Mouse (Mus musculus): ENCODE results near the gene Capns1. TPM values are rescaled to one million over a fixed set of nuclear protein-coding genes. Genes with fewer than 3 reads are reported as not detected.

Capns1 gene
- polyA plus RNA-seq, 1 experiment: 819 TPM

DNA sequence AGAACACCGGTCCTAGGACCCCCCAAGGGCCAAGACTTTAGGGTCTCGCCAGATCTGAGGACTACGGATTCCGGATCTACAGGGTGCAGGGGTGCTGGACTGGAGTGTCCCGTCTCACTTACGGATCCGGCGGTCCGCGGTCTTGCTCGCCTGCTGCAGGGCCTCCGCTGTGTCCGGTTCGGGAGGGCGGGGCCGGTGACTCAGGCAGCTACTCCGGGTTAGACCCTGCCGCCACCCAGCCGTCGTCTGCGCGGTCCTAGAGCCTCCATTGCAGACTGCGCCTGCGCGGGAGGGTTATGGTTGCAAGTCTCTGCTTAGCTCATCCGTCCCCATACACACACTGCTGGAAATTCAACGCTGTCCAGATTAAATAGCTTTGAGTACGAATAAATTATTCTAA, 3.7 kb downstream of the Capns1 start:
- H3K4me1 ChIP-seq (ENCODE audit: control insufficient read depth, insufficient read depth, insufficient read length, low read length): peaks cover 24% of the 10 kb centered on the region
- peak overlapping the region; percentile 86 for H3K4me3 ChIP-seq (ENCODE audit: low read depth, low read length)
- TF ChIP-seq POLR2A (IDR thresholded peaks at IDR 0.05; ENCODE audit: low read depth, low read length) (peak; percentile 78), CTCF (IDR thresholded peaks at IDR 0.05; ENCODE audit: extremely low read depth, insufficient read length, insufficient replicate concordance, low read depth, low read length) (no peak)
- H3K27me3 ChIP-seq (ENCODE audit: control insufficient read depth, insufficient read depth, low read length): no peaks in the 10 kb centered on the region
- WGBS: under 1% methylated on average over 28 of the region's 28 CpGs
- H3K36me3 ChIP-seq (ENCODE audit: control insufficient read depth, insufficient read depth, low read length): peaks cover 24% of the 10 kb centered on the region
- H3K27ac ChIP-seq (ENCODE audit: insufficient read depth, low read depth, low read length): peak overlapping the region; percentile 94

DNA sequence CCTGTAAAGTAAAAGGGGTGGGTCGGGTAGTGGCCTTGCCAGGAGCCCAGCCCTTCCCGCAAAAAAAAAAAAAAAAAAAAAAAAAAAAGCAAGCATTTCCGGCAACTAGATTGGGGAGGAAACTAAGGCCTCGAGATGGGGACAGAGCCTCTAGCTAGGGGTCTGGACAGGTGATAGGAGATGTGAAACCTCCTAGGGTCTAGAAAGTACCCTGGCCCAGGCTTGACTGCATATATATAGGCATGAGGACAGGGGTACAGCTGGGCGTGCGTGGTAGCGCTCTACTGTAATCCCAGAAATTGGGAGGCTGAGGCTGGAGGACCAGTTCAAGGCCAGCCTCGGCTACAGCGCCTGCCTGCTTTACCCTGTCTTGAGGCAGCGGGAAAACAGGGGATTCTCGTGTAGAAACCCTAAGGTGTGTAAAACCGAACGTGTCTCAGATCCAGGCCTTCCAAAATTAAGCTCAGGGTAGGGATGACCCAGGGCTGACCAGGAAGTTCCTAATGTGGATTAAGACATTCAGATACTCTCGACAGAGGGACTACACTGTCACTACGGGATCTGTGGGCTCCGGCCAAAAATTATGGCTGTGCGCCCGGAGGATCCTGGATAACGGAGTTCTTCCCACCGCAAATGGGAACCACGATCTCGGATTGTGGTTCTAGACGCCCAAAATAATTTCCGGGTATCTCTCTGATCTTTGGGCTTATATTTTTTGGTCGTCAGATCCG, 4.3 kb downstream of the Capns1 start:
- H3K27me3 ChIP-seq (ENCODE audit: control insufficient read depth, insufficient read depth, low read length): no peaks in the 10 kb centered on the region
- peaks cover 28% of the 10 kb centered on the region for H3K36me3 ChIP-seq (ENCODE audit: control insufficient read depth, insufficient read depth, low read length)
- H3K4me1 ChIP-seq (ENCODE audit: control insufficient read depth, insufficient read depth, insufficient read length, low read length): peaks cover 24% of the 10 kb centered on the region
- peak overlapping the region; percentile 94 for H3K27ac ChIP-seq (ENCODE audit: insufficient read depth, low read depth, low read length)
- TF ChIP-seq POLR2A (IDR thresholded peaks at IDR 0.05; ENCODE audit: low read depth, low read length) (no peak), CTCF (IDR thresholded peaks at IDR 0.05; ENCODE audit: extremely low read depth, insufficient read length, insufficient replicate concordance, low read depth, low read length) (no peak)
- peak overlapping the region; percentile 86 for H3K4me3 ChIP-seq (ENCODE audit: low read depth, low read length)
- WGBS: under 1% methylated on average over 26 of the region's 26 CpGs

DNA sequence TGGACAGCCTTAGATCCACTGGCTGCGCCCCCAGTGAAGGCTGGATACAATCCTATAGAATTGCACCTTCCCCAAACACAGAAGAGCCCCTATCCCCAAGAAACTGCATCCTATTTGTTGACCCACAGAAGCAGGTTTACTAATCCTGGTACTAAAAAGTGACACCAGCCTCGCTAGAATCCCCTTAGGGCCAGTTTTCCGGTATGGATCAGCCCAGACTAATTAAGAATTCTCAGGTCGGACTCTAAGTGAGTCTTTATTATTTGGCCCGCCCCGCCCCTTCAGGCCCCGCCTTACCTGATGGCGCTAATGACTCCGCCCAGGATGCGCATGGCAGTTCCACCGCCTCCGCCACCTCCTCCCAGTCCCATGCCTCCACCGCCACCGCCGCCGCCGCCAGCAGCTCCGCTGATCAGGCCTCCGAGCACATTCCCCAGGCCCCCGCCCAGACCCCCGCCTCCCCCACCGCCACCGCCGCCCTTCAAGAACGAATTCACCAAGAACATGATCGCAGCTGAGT, 5.0 kb downstream of the Capns1 start:
- peak overlapping the region; percentile 37; the same call in 1 of the 2 replicates for H3K27ac ChIP-seq (ENCODE audit: insufficient read depth, low read depth, low read length)
- H3K4me1 ChIP-seq (ENCODE audit: control insufficient read depth, insufficient read depth, insufficient read length, low read length): peaks cover 24% of the 10 kb centered on the region
- 3% methylated on average over 26 of the region's 26 CpGs for WGBS

DNA sequence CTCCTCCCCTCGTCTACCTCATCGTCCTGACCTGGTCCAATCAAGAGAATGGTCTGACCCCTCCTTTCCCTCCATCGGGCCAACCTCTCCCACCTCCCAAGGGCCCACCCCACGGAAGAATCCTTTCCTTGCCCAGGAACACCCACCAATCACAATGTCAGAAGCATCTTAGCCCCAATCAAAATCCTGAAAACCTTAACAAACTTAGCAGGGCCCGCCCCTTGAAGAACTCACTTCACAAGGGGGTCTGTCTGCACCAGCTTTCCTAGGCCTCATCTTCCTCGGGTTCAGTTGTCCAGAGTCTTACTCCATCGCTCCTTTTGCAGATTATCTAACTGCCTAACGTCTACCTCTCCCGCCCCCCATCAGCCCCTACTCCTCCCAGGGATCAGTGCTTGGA, 5.6 kb downstream of the Capns1 start:
- Histone ChIP-seq H3K4me1 (ENCODE audit: control insufficient read depth, insufficient read depth, insufficient read length, low read length) (peaks cover 26% of the 10 kb centered on the region), H3K27me3 (ENCODE audit: control insufficient read depth, insufficient read depth, low read length) (no peaks in the 10 kb centered on the region), H3K36me3 (ENCODE audit: control insufficient read depth, insufficient read depth, low read length) (peaks cover 40% of the 10 kb centered on the region), H3K27ac (ENCODE audit: insufficient read depth, low read depth, low read length) (no peak overlapping the region), H3K4me3 (ENCODE audit: low read depth, low read length) (peak overlapping the region; percentile 86; the same call in 1 of the 2 replicates)
- TF ChIP-seq POLR2A (IDR thresholded peaks at IDR 0.05; ENCODE audit: low read depth, low read length): no peak
- no peak for TF ChIP-seq CTCF (IDR thresholded peaks at IDR 0.05; ENCODE audit: extremely low read depth, insufficient read length, insufficient replicate concordance, low read depth, low read length)
- 70% methylated on average over 9 of the region's 9 CpGs for WGBS

More for the DNA sequence above, 5.0 kb downstream of the Capns1 start:
- Histone ChIP-seq H3K27me3 (ENCODE audit: control insufficient read depth, insufficient read depth, low read length) (no peaks in the 10 kb centered on the region), H3K4me3 (ENCODE audit: low read depth, low read length) (peak overlapping the region; percentile 86), H3K36me3 (ENCODE audit: control insufficient read depth, insufficient read depth, low read length) (peaks cover 34% of the 10 kb centered on the region)
- peak; percentile 56; the same call in 1 of the 2 replicates for TF ChIP-seq POLR2A (IDR thresholded peaks at IDR 0.05; ENCODE audit: low read depth, low read length)
- no peak for TF ChIP-seq CTCF (IDR thresholded peaks at IDR 0.05; ENCODE audit: extremely low read depth, insufficient read length, insufficient replicate concordance, low read depth, low read length)

DNA sequence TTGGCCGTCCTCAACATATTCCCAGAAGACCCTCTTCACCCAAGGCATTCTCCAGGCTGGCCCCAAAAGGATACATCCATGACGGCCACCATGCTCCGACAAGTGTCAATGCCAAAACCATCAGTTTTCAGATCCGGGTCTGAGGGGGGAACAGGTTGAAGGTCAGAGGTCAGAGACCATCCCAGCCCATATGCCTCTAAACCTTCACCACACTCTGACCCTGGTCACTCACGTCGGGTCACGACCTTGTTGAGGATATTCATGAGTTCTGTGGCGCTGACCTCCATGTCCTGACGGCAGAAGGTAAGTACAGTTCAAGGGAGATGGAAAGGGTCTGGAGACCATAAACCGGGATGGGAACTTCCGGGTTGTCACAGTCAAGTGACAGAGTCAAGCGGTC, 6.5 kb downstream of the Capns1 start:
- 89% methylated on average over 12 of the region's 12 CpGs for WGBS
- TF ChIP-seq POLR2A (IDR thresholded peaks at IDR 0.05; ENCODE audit: low read depth, low read length): no peak
- no peak for TF ChIP-seq CTCF (IDR thresholded peaks at IDR 0.05; ENCODE audit: extremely low read depth, insufficient read length, insufficient replicate concordance, low read depth, low read length)
- peaks cover 30% of the 10 kb centered on the region for H3K4me1 ChIP-seq (ENCODE audit: control insufficient read depth, insufficient read depth, insufficient read length, low read length)
- peaks cover 48% of the 10 kb centered on the region for H3K36me3 ChIP-seq (ENCODE audit: control insufficient read depth, insufficient read depth, low read length)
- no peak overlapping the region for H3K27ac ChIP-seq (ENCODE audit: insufficient read depth, low read depth, low read length)
- no peaks in the 10 kb centered on the region for H3K27me3 ChIP-seq (ENCODE audit: control insufficient read depth, insufficient read depth, low read length)
- H3K4me3 ChIP-seq (ENCODE audit: low read depth, low read length): no peak overlapping the region

DNA sequence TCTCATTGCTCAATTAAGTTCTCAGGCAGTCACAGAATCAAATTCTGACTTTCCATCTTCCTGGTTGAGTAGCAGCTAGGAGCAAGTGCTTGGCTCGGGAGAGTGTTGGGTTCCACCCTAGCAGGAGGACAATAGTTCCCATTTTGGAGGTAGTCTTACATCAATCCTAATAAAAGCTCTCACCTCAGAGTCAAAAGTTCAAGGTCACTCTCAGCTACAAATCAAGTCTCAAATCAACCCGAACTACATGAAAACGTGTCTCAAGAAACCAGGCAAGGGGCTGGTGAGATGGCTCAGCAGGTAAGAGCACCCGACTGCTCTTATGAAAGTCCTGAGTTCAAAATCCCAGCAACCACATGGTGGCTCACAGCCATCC, 9.5 kb downstream of the Capns1 start:
- Histone ChIP-seq H3K4me3 (ENCODE audit: low read depth, low read length) (no peak overlapping the region), H3K4me1 (ENCODE audit: control insufficient read depth, insufficient read depth, insufficient read length, low read length) (peaks cover 34% of the 10 kb centered on the region), H3K36me3 (ENCODE audit: control insufficient read depth, insufficient read depth, low read length) (peaks cover 61% of the 10 kb centered on the region), H3K27ac (ENCODE audit: insufficient read depth, low read depth, low read length) (0 out of 2 replicates have a peak overlapping the region, but pooled peaks have one; percentile 15), H3K27me3 (ENCODE audit: control insufficient read depth, insufficient read depth, low read length) (no peaks in the 10 kb centered on the region)
- WGBS: 83% methylated on average over 4 of the region's 4 CpGs
- TF ChIP-seq CTCF (IDR thresholded peaks at IDR 0.05; ENCODE audit: extremely low read depth, insufficient read length, insufficient replicate concordance, low read depth, low read length): no peak
- no peak for TF ChIP-seq POLR2A (IDR thresholded peaks at IDR 0.05; ENCODE audit: low read depth, low read length)

DNA sequence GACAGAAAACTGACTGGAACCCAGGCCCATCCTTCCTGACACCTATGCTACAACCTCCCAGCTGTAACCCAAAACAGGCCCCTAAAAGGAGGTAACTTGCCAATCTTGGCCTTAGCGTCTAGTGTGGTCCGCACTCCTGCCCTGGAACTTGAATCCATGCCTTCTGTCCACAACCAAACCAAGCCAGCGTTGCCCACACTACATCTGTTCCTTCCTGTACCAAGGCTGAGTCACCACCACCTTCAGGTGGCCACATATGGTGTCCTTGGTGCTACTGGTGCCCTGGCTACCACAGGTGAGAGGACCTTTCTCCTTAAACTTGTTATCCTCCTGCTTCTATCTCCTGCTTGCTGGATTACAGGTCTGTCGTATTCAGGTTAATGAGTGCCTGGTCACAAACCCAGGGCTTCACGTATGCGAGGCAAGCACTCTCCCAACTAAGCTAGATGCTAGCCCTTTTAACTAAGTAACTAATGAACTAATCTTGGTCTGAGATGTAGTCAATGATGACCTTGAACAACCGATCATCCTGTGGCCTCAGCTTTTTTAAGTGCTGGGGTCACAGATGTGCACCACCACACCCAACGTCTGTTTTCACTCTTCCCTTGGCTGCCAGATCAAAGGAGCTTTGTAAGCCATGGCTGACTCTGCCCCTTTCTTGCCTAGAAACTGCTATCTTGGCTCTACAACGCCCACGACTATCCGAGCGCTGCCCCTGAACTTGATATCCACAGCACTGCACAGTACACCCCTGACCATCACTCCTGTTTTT, 10.1 kb downstream of the Capns1 start:
- TF ChIP-seq CTCF (IDR thresholded peaks at IDR 0.05; ENCODE audit: extremely low read depth, insufficient read length, insufficient replicate concordance, low read depth, low read length) (no peak), POLR2A (IDR thresholded peaks at IDR 0.05; ENCODE audit: low read depth, low read length) (no peak)
- Histone ChIP-seq H3K36me3 (ENCODE audit: control insufficient read depth, insufficient read depth, low read length) (peaks cover 61% of the 10 kb centered on the region), H3K27me3 (ENCODE audit: control insufficient read depth, insufficient read depth, low read length) (no peaks in the 10 kb centered on the region), H3K4me3 (ENCODE audit: low read depth, low read length) (no peak overlapping the region), H3K4me1 (ENCODE audit: control insufficient read depth, insufficient read depth, insufficient read length, low read length) (peaks cover 35% of the 10 kb centered on the region), H3K27ac (ENCODE audit: insufficient read depth, low read depth, low read length) (0 out of 2 replicates have a peak overlapping the region, but pooled peaks have one; percentile 15)
- WGBS: 75% methylated on average over 12 of the region's 12 CpGs
